Mouse (Mus musculus): ENCODE data around the gene Slc25a30.

DNA sequence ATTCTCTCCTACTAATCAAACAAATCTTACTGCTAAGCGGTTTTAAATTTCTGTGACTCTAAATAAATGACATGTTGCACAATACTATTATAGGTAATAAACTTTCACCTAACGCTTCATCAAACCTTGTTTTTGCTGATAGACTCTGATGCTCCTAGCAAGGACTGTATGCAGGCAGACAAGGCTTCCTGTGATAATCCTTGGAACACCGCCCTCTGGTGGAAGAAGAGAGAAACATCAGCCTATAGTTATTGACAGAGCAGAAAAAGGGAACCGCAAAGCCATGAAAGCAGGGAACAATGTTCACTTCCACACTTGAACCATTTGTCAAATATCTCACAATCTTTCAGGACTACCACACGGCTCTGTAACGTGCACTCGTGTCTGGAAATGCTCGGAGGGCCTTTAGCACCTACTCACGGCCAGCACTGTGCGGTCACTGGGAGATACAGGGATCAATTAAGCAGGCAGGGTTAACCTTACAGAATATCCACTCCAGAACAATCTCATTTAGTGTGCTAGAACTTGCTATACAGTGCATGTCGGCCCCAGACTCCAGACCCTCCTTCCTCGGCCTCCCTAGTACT, 64.8 kb downstream of the Slc25a30 start:
- TF ChIP-seq CTCF (IDR thresholded peaks at IDR 0.05; ENCODE audit: insufficient read depth, low read length) = peak; percentile 35; the same call in 1 of the 2 replicates
- no peak for TF ChIP-seq POLR2A (IDR thresholded peaks at IDR 0.05; ENCODE audit: borderline replicate concordance, extremely low read depth, low read depth, low read length)

All from lung, adult 2 months (tissue).